9 mouse cellular contexts compared by ENCODE assay signal in the genomic region with DNA sequence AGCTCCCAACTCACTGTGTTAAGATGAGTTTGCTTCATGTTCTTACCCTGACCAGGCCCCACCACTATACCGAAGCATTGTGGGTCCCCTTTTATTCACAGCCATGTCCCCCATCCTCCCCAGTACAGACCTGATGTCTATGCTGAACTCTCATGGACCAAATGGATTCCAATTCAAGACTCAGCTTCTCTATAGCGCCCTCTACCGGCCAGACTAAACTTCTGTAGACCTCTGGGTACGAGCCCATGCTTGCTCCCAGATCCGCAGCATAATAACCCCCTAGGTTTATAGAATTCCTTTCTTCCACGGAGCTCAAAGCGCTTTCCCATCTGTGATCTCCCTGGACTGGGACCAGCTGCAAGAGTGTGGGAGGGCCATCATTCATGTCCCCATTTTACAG. TPM values are rescaled to one million over a fixed set of nuclear protein-coding genes. Genes with fewer than 3 reads are reported as not detected.
DNase-seq lines count a peak whose midpoint lies in the region; TF ChIP-seq lines count a peak whose summit lies in the region.
"Had no signal": no experiment of that assay in that cellular context is flagged by ENCODE, and none has a peak within 500 bp of the region (broad histone marks: within the 10 kb centered on the region; RNA-seq: fewer than 3 reads in every experiment).

No protein-coding gene starts in this region.

- peak; percentile 46 for TF ChIP-seq CTCF in left cerebral cortex, adult 2 months (IDR thresholded peaks at IDR 0.05)

- no peak overlapping the region for H3K27ac ChIP-seq in left cerebral cortex, adult 2 months

- intact Hi-C loops in left cerebral cortex, adult 2 months (cut with DNase I) = no loop called here
- intact Hi-C loops in left cerebral cortex, postnatal 14 days (cut with DNase I) = loop anchor here (5.0 kb wide), 2 partner anchors 159 to 214 kb away; a partner anchor contains a TSS
- intact Hi-C loops in left cerebral cortex, postnatal 36 days (cut with DNase I) = loop anchor here (5.0 kb wide), 1 partner anchor 159 kb away; no protein-coding TSS in a partner anchor

- no peak overlapping the region for H3K4me3 ChIP-seq in left cerebral cortex, adult 2 months

- DNase-seq in adrenal gland, adult (ENCODE audit: inconsistent age in 2 of 2, low spot score in 1 of 2) = peak; percentile 41 to 82
- DNase-seq in adrenal gland, postnatal 4 days (ENCODE audit: low spot score in 2 of 2) = no peak
- DNase-seq in left cerebral cortex, adult 2 months (ENCODE audit: extremely low spot score in 1 of 2, low spot score in 2 of 2) = no peak
- DNase-seq in left cerebral cortex, postnatal 14 days (ENCODE audit: low spot score in 2 of 2) = no peak
- peak; percentile 31 for DNase-seq in c-Kit-negative CD71-positive TER-119-positive erythroid progenitor cells, embryonic 14.5 days (ENCODE audit: low read depth, low spot score)
- DNase-seq in lung, postnatal 36 days = peak; percentile 67
- no peak for DNase-seq in Muller cell, postnatal 12 days (ENCODE audit: inconsistent ontology term)
- no peak for DNase-seq in left cerebral cortex, postnatal 36 days (ENCODE audit: low spot score in 2 of 2)

RNA-seq across cellular contexts. Expression of a gene that starts 7.2 kb away (rescaled TPM):
- total RNA-seq in adrenal gland, postnatal 4 days (2021) = 1 to 10 TPM; 1.9 to 3.0 TPM
- 1 to 10 TPM; 3.4 to 4.7 TPM for total RNA-seq in left cerebral cortex, adult 2 months (2021)
- total RNA-seq in left cerebral cortex, postnatal 14 days (2021) = 1 to 10 TPM; 5.4 to 5.5 TPM
- total RNA-seq in left cerebral cortex, postnatal 36 days (2021) = 1 to 10 TPM; 3.1 TPM

RNA-seq across cellular contexts. Expression of a gene that starts 37.7 kb away (rescaled TPM):
- total RNA-seq in adrenal gland, postnatal 4 days (2021) = 1 to 10 TPM in 1 of 2 experiments, not detected in 1; 2.3 TPM
- total RNA-seq in left cerebral cortex, adult 2 months (2021) = under 1 TPM in 1 of 2 experiments, not detected in 1; 0.36 TPM
- not detected for total RNA-seq in left cerebral cortex, postnatal 14 days (2021)
- not detected for total RNA-seq in left cerebral cortex, postnatal 36 days (2021)
- total RNA-seq: heart, adult 18-20 months had no signal

RNA-seq across cellular contexts. Expression of a gene that starts 55.0 kb away (rescaled TPM):
- total RNA-seq in adrenal gland, postnatal 4 days (2021) = 10 to 100 TPM in 1 of 2 experiments, 1 to 10 TPM in 1; 1.0 to 24.8 TPM
- not detected for total RNA-seq in left cerebral cortex, adult 2 months (2021)
- not detected for total RNA-seq in left cerebral cortex, postnatal 14 days (2021)
- under 1 TPM in 1 of 2 experiments, not detected in 1; 0.84 TPM for total RNA-seq in left cerebral cortex, postnatal 36 days (2021)

RNA-seq across cellular contexts. Expression of a gene that starts 59.7 kb away (rescaled TPM):
- total RNA-seq in adrenal gland, postnatal 4 days (2021) = 1 to 10 TPM; 2.9 to 9.6 TPM
- under 1 TPM; 0.40 to 0.57 TPM for total RNA-seq in left cerebral cortex, adult 2 months (2021)
- under 1 TPM; 0.47 to 0.90 TPM for total RNA-seq in left cerebral cortex, postnatal 14 days (2021)
- under 1 TPM; 0.18 to 0.47 TPM for total RNA-seq in left cerebral cortex, postnatal 36 days (2021)

RNA-seq across cellular contexts. Expression of a gene that starts 59.8 kb away (rescaled TPM):
- total RNA-seq in adrenal gland, postnatal 4 days (2021) = 10 to 100 TPM; 19.0 to 21.5 TPM
- total RNA-seq in left cerebral cortex, adult 2 months (2021) = 1 to 10 TPM; 1.3 to 1.9 TPM
- total RNA-seq in left cerebral cortex, postnatal 14 days (2021) = 1 to 10 TPM; 2.2 to 2.7 TPM
- total RNA-seq in left cerebral cortex, postnatal 36 days (2021) = 1 to 10 TPM; 1.4 to 1.5 TPM

Comparison
In these comparisons a context has a peak if more than half of its experiments do, and no peak if none do; other contexts are left out.
1. DNase-seq: peak in adrenal gland, adult (2 of 2), c-Kit-negative CD71-positive TER-119-positive erythroid progenitor cells, embryonic 14.5 days (single experiment) and lung, postnatal 36 days (single experiment); none in adrenal gland, postnatal 4 days (0 of 2), left cerebral cortex, adult 2 months (0 of 2), left cerebral cortex, postnatal 14 days (0 of 2), Muller cell, postnatal 12 days (single experiment) and left cerebral cortex, postnatal 36 days (0 of 2).